Mouse (Mus musculus) T-helper 1 cell (primary cell): ENCODE measurements around the gene Eif5a.
"Not testable (repeated sequence)": the region's sequence is repeated elsewhere in the genome, so short reads cannot be mapped to it uniquely, and the experiment has no call there.

Experiments used
- in situ Hi-C: fragments of 300-600 bp; cut with MboI, MseI; formaldehyde crosslinking; loops from one replicate; pipeline ENCODE4 v1.15.1; 2025; ENCODE audit warnings: high pct_unique_total_duplicates

Gene Eif5a

DNA sequence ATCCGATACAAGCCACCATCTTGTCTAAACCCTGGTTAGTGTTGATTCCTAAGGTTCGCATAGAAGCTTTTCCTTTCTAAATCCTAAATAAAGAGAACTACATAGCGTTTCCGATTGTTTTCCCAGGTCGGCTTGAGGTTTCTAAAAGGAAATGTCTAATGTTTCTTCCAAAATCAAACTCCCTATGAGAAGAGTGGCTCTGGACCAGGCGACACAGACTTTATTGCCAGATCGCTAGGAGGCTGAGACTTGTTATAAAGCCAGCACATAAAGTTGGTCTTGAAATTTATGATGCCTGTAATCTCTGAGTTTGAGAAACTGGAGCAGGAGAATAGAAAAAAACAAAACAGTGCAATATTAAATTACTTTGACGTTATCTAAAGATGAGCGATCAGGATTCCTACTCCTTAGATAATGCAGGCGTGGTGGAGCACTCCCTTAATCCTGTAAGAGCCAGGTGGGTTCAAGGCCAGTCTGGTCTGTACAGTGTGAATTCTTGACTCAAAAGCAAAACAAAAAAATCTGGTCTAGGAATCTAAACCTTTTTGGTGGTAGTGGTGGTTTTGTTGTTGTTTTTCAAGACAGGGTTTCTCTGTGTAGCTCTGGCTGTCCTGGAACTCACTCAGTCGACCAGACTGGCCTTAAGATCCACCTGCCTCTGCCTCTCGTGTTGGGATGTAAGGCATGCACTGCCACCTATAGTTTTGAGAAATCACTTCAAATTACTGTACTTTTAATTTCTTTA, 426 bp upstream of the Eif5a start:
- in situ Hi-C loops: no loop called here

DNA sequence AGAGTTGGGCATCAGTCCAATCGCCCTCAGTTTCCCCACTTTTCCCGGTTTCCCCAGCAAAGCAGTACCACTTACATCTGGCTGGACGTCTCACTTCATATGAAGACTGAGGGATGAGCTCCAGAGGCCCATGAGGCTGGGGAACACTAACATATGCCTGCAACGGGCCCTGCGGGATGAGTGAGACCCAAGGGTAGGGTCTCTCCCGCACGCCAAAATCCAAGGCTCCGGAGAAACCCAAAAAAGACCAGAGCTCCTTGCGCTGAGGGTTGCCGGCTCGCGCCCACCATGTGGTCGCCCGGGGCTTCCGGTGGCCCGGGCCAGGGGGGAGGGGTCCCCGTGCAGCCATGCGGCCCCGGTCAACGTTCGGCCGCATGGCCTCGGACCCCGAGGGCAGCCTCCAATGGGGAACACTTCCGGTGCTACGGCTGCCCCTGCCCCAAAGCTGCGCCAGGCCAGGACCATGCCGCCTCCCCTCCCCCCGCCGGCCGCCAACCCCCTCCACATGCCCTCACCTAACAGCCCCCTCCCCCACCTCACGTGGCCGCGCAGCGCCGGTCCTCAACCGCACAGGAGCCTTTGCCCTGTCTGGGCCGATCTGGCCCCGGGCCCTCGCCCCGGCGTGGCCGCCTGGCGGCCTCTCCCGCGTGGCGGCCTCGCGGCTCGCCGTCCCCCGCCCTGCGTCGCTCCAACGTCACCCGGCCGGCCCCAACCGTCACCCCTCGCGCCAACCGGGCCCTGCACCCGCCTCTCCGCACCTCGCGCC, 1.3 kb downstream of the Eif5a start:
- in situ Hi-C loops: no loop called here

DNA sequence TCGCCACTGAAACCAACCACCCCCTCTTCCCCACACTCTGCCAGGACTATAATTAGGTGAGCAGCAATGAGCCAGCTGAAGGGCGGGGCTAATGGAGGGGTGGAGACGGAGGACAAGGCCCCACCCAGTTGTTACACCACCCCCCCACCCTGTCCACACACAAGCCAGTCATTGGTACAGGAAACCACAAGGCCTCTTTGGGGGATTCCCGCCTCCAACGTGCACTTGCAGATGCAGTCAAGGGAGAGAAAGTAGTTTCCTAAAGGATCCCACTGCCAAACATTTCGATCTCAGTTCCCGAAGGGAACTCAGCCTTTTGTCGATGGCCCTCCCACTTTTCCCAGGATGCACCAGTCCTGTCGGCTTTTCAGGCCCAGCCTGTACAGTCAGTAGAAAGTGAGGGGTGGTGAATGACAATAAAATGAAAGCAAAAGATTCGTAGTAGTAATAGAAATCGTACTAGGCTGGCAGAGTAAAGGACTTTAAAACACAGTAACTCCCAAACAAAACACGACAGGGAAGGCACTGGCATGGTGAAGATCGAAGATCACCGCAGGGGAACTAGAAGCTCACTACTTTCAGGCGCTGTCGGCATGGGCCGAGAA, 2.0 kb downstream of the Eif5a start:
- in situ Hi-C loops: no loop called here

DNA sequence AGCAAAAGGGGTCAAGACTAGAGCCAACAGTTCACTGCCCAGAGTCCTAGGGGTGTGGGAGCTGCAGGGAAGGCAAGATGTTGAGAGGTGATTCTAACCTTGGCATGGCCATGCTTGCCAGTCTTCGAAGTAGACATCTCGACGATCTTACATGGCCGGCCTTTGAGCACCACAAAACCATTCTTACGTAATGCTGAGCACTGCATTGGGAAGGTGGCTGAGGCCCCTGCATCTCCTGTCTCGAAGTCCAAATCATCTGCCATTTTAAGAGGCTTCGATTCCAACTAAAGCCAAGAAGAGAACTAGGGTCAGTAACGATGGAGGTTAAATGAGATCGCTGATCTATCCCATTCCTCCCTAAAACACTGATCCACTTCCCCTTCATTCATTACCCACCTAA, 2.7 kb downstream of the Eif5a start:
- in situ Hi-C loops: no loop called here

DNA sequence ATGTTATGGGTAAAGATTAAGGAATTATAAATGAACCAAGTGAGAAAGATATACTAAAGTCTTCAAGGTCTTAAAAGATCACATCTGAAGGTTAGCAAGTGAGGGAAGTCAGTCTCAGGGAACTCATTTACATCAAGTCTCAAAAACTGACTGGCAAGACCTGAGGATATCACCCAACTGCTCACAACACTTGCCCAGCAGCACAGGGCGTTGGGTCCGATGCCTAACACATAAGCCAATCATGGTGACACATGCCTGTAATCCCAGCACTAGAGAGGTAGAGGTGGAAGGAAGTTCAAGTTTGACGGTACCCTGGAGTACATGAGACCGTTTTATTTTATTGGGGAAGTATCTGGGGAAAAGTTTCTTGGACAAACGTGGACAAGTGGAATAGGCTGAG, 3.6 kb downstream of the Eif5a start:
- in situ Hi-C loops: no loop called here

DNA sequence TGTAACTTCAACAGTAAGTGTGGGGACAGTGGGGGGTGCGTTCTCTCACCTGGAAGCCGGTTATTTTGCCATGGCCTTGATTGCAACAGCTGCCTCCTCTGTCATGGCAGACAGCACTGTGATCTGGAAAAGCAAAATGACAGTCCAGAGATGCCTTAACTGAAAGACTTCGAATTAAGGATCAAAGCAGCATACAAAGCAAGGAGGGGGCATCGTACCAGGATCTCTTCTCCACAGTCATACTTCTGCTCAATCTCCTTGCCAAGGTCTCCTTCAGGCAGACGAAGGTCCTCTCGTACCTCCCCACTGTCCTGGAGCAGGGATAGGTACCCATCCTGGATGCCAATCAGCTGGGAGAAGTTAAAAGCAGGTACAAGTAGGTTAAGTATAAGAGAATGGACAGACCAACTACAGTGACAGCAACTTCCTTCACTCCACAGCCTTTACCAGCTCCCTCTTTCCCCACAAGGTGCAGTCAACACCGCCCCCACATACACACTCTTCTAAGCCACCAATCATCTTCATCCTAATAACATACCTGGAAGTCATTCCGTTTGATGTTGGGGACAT, 4.3 kb downstream of the Eif5a start:
- in situ Hi-C loops: no loop called here

DNA sequence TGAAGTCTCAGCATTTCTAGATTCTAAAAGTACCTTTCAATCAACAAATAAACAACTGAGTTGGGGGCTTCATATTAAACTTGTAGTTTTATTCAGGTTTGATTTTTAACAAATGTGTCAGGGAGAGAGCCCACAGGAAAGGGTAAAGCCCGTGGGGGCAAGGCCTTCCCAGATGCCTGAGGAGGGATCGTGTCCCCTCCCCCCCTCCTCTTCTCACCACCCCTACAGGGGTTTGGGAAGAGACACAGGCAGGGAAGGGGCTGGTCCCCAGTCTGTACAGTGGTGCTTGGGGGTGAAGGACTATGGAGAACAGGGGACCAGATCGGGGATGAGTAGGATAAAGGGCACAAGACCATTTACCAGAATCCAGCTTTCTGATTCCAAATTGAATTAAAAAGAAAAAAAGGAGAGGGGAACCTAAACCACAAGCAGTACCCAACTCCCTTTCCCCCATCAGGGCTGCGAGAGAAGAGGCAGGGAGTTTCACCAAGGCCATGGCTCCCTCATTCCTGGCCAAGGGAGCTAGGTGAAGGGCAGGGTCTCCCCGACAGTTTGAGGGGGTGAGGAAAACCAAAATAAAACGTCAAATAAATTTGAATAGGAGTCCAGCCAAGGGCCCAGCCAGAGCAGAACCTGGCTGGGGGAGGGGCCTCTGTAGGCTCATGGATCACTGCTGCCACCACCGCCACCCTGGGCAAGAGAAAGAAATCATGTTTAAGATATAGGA, 4.9 kb downstream of the Eif5a start:
- in situ Hi-C loops: not testable (repeated sequence)

DNA sequence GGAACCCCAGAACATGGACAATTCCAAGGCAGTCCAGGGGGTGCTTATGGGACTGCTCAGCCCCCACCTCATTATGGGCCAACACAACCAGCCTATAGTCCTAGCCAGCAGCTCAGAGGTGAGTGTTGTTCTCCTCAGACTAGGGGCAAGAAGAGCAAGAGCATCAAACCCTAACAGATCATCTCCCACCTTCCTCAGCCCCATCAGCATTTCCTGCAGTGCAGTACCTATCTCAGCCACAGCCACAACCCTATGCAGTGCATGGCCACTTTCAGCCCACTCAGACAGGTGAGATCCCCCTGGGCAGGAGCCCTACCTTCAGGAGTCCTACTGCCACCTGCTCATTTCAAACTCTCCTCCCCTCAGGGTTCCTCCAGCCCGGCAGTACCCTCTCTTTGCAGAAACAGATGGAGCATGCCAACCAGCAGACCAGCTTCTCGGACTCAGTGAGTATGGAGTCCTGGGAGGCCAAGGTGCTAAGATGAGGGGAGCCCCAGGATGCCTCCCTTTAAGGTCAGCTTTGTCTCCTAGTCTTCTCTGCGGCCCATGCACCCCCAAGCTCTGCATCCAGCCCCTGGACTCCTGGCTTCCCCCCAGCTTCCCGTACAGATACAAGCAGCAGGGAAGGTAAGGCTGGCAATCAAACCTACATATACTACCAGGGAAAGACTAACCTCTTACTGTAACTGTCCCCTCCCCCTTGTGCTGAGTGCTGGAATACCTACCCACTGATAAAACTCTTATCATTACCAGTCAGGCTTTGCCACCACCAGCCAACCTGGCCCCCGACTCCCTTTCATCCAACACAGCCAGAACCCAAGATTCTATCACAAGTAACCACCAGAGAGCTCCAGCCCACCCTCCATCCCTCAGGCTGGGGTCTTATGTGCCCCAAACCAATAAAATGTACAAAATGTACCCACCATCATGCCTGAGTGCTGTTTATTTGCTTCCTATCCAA, 5.8 kb downstream of the Eif5a start:
- in situ Hi-C loops: no loop called here

DNA sequence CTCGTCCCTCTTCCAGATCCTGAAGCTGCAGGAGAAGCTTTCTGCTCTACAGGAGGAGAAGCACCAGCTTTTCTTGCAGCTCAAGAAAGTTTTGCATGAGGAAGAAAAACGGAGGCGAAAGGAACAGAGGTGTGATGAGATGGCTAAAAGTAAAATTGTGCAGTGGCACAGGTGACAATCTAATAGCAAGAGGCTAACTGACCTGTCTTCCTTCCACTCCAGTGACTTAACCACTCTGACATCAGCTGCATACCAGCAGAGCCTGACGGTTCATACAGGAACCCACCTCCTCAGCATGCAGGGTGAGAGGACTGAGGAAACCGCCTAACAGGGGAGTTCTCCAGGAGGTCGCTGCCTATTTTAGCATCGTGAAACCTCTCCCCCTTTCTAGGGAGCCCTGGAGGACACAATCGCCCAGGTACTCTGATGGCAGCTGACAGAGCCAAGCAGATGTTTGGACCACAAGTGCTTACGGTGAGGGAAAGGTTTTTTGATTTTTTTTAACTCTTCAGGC, 6.8 kb downstream of the Eif5a start:
- in situ Hi-C loops: no loop called here

DNA sequence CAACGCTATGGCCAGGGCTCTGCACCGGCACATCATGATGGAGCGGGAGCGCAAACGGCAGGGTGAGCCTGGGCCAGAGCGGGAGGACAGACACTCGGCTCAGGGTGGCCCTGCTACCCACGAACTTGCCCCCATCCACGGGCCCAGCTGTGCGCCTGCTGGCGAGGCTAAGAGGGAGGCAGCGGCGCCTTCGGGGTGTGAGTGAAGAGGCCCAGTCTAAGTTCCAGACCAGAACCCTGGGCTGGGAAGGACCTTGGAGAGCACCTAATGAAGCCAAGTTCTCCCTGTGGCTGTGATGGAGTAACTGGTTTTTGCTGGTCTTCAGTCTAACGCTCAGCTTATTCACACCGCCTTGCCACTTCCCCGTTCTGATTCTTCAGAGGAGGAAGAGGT, 7.4 kb downstream of the Eif5a start:
- in situ Hi-C loops: no loop called here

DNA sequence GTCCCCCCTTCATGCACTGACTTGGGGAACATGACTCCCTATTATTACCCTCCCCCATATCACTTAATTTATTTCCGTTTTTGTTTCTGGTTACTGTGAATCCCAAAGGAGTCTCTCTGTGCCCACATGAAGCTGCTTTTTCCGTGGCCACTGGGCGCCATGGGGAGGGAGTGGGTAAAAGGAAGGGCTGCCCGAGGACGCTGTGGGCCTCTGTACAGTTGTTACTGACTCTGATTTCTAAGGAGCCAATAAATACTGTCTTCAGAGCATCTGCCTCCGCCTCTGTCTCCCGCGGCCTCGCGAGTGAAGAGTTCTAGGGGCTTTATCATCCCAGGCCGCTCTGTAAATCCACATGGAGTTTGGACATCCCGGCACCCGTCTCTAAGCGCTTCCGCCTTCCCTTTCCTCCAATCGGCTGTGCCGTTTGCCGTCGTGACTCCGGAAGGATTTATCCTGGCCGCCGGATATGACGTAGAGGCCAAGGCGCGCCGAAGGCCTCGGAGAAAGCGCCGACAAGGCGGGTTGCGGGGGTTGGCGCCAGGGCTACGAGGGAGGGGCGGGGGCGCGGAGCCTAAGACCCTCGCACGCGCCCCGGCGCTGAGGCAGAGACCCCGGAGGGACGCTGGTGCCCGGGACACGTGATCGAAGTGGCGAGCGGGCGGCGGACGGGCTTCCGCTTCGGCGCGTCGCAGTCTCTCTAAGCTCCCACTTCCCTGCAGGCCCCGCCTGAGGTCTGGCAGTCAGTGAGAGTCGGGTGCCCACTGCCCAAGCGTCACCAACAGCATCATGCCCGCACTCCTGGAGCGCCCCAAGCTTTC, 8.0 kb downstream of the Eif5a start, which contains the start of gene Gps2:
Gps2 (plus strand) TSS at position 335 of the 818 bp plus-strand sequence.
- in situ Hi-C loops: no loop called here

DNA sequence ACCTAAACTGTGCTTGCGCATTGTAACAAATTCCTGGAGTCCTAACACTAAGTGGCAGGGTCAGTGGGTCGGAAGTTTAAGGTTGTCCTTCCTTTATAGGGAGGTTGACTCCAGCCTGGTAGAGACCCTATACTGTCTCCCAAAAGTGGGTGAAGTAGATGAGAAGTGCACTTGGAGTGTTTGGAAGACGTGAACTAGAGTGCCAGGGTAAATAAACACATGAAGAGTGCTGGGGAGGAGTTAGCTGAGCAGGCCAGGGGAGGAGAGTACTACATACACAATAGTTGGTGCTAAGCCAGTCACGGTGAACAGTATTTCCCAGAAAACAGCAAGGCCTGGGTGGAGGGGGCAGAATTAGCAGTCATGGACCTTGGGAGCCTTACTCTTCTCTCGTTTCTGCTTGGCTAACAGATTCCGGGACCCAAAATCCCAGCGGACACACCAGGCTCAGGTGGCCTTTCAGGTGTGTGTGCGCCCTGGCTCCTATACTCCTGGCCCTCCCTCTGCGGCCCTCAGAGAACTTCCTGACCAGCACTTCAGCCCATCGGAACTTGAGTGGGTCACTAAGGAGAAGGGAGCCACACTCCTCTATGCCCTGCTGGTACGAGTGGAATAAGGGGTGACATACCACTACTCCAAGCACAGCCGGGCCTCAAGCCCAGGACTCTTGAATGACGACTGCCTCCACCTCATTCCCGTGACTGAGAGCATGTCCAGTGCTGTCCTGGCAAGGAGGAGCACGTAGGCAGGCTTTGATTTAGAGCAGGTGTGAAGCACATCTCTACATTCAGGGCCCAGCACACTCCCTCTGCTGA, 8.8 kb downstream of the Eif5a start:
- in situ Hi-C loops: no loop called here

DNA sequence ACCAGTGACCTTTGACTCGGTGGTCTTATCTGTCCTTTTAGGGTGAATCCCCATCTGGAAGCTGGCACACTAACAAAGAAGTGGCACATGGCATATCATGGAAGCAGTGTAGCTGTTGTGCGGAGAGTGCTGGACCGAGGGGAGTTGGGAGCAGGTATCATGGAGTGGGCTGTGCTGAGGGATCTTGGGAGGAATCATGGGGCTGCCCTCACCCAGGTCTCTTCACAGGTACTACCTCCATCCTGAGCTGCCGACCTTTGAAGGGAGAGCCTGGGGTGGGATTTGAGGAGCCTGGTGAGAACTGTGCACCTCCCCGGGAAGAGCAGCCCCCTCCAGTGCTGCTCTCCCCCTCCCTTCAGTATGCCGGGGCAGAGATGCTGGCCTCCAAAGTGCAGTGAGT, 10.1 kb downstream of the Eif5a start:
- in situ Hi-C loops: no loop called here

DNA sequence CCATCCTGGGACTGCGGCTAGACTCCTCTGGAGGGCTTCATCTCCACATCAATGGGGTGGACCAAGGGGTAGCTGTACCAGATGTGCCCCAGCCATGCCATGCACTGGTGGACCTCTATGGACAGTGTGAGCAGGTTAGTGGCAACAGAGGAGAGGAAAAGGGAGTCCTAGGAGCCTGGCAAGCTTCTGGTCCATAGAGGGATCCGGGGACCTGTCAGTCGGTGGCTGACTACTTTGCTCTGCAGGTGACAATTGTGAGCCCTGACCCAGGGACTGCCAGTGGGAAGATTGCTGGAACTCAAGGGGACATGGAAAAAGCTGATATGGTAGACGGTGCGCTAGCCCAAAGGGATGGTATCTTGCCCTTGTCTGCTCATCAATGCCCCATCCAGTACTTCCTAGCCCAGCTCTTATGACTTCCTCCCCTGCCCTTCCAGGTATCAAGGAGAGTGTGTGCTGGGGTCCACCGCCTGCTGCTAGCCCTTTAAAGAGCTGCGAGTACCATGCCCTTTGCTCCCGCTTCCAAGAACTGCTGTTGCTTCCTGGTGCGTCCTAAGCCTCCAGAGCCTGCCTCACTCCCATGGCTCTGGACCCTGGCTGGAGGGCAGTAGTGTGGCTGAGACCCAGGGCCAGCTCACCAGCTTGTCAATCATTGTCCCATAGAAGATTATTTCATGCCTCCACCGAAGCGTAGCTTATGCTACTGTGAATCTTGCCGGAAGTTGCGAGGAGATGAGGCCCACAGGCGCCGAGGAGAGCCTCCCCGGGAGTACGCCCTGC, 10.8 kb downstream of the Eif5a start:
- in situ Hi-C loops: no loop called here

DNA sequence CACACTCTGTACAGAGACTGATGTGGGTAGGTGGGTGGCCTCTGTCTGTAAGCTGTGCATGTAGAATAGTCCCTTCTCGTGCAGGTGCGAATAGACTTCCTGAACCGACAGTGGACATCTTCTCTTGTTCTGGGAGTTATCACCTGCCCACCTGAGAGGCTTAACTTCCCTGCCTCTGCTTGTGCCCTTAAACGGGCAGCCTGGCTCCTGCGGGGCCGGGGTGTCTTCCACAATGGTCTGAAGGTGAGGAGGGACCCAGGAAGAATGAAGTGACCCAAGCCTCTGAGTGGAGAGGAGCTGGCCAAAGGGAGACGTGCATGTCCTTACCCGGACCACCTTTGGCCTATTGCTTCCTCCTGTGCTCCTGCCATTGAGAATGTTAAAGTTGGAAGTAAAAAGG, 11.6 kb downstream of the Eif5a start:
- in situ Hi-C loops: no loop called here

DNA sequence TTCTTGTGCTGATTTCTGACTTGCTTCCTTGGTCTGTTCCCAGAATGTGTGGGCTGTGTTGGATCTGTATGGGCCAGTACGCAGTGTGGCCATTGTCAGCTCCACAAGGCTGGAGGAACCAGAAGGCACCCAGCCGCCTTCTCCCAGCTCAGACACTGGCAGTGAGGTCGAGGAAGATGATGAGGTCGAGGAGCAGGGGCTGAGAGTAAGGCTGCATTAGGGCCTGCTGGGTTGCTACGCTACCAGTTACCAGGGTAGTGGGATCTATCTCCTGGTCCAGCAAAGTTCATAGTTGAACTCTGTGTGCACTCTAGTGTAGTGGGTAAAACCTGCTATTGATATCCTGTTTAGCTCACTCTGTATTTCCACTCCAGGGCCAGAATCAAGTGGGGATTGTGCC, 12.6 kb downstream of the Eif5a start:
- in situ Hi-C loops: no loop called here

DNA sequence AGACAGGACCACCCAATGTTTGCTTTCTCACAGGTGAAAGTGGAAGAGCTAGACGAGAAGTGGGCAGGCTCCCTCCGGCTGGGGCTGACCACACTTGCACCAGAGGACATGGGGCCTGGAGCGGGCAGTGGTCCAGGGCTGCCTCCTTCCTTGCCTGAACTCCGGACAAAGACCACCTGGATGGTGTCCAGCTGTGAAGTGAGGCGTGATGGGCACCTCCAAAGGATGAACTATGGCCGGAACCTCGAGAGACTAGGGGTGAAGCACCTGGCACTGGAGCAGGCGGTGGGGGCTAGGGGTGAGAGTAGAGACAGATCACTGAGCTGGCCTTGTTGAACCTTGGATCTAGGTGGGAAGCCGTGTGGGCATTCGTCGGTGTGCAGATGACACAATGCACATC, 13.1 kb downstream of the Eif5a start:
- in situ Hi-C loops: no loop called here

DNA sequence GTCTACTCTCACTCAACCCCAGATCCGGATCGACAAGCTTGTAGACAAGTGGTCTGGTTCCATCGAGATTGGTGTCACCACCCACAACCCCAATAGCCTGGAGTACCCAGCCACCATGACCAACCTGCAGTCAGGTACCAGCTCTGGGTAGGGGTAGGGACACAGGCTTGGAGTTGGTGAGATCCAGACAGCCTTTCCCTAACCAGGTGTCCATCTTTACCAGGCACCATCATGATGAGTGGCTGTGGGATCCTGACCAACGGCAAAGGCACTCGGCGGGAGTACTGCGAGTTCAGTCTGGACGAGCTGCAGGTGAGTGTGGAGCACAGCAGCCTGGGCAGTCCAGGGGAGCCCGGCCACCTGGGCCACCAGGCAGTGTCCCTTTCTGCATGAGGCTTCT, 17.4 kb downstream of the Eif5a start:
- in situ Hi-C loops: no loop called here
